Mouse (Mus musculus) myocyte (in vitro differentiated cells): Measurements from ENCODE around the gene Sfi1.
"Not testable (repeated sequence)": the region's sequence is repeated elsewhere in the genome, so short reads cannot be mapped to it uniquely, and the experiment has no call there.

Experiments
- E2F4 ChIP-seq: IDR thresholded peaks from one replicate; pipeline ENCODE4 v1.6.1; 2011; ENCODE audit warnings: mild to moderate bottlenecking, control low read depth, moderate library complexity; ENCODE audit not compliant: insufficient read depth
- MYOD1 ChIP-seq, 3 experiments: IDR thresholded peaks; one replicate each; pipeline ENCODE4 v1.6.1; 2011; ENCODE audit warnings: control low read depth in 2 of 3, low read depth in 2 of 3, mild to moderate bottlenecking in 2 of 3, moderate library complexity in 1 of 3; ENCODE audit not compliant: insufficient read length in 2 of 3, control insufficient read depth in 1 of 3
- MYOG ChIP-seq, 3 experiments: IDR thresholded peaks; one replicate each; pipeline ENCODE4 v1.6.1; 2011; ENCODE audit warnings: control low read depth in 2 of 3, low read depth in 2 of 3, mild to moderate bottlenecking in 2 of 3; ENCODE audit not compliant: insufficient read length in 2 of 3, control insufficient read depth in 1 of 3, insufficient read depth in 1 of 3
- POLR2A ChIP-seq: IDR thresholded peaks from one replicate; pipeline ENCODE4 v1.6.1; 2011; ENCODE audit warnings: low read depth, mild to moderate bottlenecking, control low read depth, moderate library complexity; ENCODE audit not compliant: insufficient read length
- POLR2AphosphoS2 ChIP-seq: IDR thresholded peaks from one replicate; pipeline ENCODE4 v1.6.1; 2011; ENCODE audit warnings: low read depth, control low read depth; ENCODE audit not compliant: insufficient read length
- REST ChIP-seq: IDR thresholded peaks from one replicate; pipeline ENCODE4 v1.6.1; 2011; ENCODE audit warnings: mild to moderate bottlenecking, control low read depth, moderate library complexity; ENCODE audit not compliant: insufficient read depth, insufficient read length
- TCF12 ChIP-seq: IDR thresholded peaks from one replicate; pipeline ENCODE4 v1.6.1; 2011; ENCODE audit warnings: mild to moderate bottlenecking, control low read depth; ENCODE audit not compliant: poor library complexity, insufficient read depth, severe bottlenecking
- TCF3 ChIP-seq: IDR thresholded peaks from one replicate; pipeline ENCODE4 v1.6.1; 2011; ENCODE audit warnings: low read depth, control low read depth; ENCODE audit not compliant: insufficient read length
- USF1 ChIP-seq: IDR thresholded peaks from one replicate; pipeline ENCODE4 v1.6.1; 2011; ENCODE audit warnings: low read depth, mild to moderate bottlenecking, control low read depth, moderate library complexity

- TF ChIP-seq USF1; POLR2A; TCF3; POLR2AphosphoS2; E2F4; TCF12; MYOD1 (IDR thresholded peaks at IDR 0.05; ENCODE audit: control insufficient read depth in 1 of 3, insufficient read length in 2 of 3, low read depth in 2 of 3); MYOG (IDR thresholded peaks at IDR 0.05; ENCODE audit: control insufficient read depth in 1 of 3, insufficient read depth in 1 of 3, insufficient read length in 2 of 3, low read depth in 2 of 3); REST: not testable (repeated sequence)
These were observed 20.7 kb downstream of the Sfi1 start for GRCm38 (mm10) chr11:3172526-3172925.
